Mouse (Mus musculus): ENCODE results near the gene Hephl1. TPM values are rescaled to one million over a fixed set of nuclear protein-coding genes. Genes with fewer than 3 reads are reported as not detected.

Gene Hephl1
- total and polyA plus RNA-seq, 2 experiments from 2014 or later: 0.05 to 0.16 TPM

- no peak for ATAC-seq (ENCODE audit: low FRiP score)
- H3K4me2 ChIP-seq (ENCODE audit: low read depth, low read length, poor library complexity, severe bottlenecking): no peak overlapping the region
- H3K9me3 ChIP-seq (ENCODE audit: low read length): no peaks in the 10 kb centered on the region
- peak; percentile 21 for DNase-seq (ENCODE audit: low spot score)
- 48% methylated on average over 10 of the region's 10 CpGs for WGBS
- TF ChIP-seq CTCF (IDR thresholded peaks at IDR 0.05): no peak
- no peak overlapping the region for H3K4me3 ChIP-seq (ENCODE audit: low read depth, low read length)
- H3K36me3 ChIP-seq (ENCODE audit: insufficient read depth, low read length): peaks cover 29% of the 10 kb centered on the region
- H3K27me3 ChIP-seq (ENCODE audit: insufficient read depth, low read length): no peaks in the 10 kb centered on the region
- H3K27ac ChIP-seq (ENCODE audit: low read depth, low read length): no peak overlapping the region
- no peak overlapping the region for H3K9ac ChIP-seq (replicated peaks; ENCODE audit: low read length, poor library complexity, severe bottlenecking)
- no peaks in the 10 kb centered on the region for H3K4me1 ChIP-seq (ENCODE audit: insufficient read depth, low read length)
Measured at GRCm38 (mm10) chr9:15003676-15004297, 108.1 kb downstream of the Hephl1 start.

- Histone ChIP-seq H3K9ac (replicated peaks; ENCODE audit: low read length, poor library complexity, severe bottlenecking) (no peak overlapping the region), H3K4me2 (ENCODE audit: low read depth, low read length, poor library complexity, severe bottlenecking) (no peak overlapping the region), H3K4me1 (ENCODE audit: insufficient read depth, low read length) (no peaks in the 10 kb centered on the region), H3K9me3 (ENCODE audit: low read length) (no peaks in the 10 kb centered on the region), H3K27ac (ENCODE audit: low read depth, low read length) (no peak overlapping the region), H3K27me3 (ENCODE audit: insufficient read depth, low read length) (no peaks in the 10 kb centered on the region), H3K4me3 (ENCODE audit: low read depth, low read length) (no peak overlapping the region), H3K36me3 (ENCODE audit: insufficient read depth, low read length) (peaks cover 27% of the 10 kb centered on the region)
- ATAC-seq (ENCODE audit: low FRiP score): no peak
- WGBS: 41% methylated on average over 6 of the region's 6 CpGs
- no peak for TF ChIP-seq CTCF (IDR thresholded peaks at IDR 0.05)
- DNase-seq (ENCODE audit: low spot score): no peak
Measured at GRCm38 (mm10) chr9:15002995-15003613, 108.8 kb downstream of the Hephl1 start.

Other genes starting within 250 kb of the Hephl1 start
- not detected in 2 replicates for gene Izumo1r, start 208.2 kb downstream of the Hephl1 start, total RNA-seq (2014; rRNA removed)
- not detected in 2 replicates for gene Izumo1r, start 208.2 kb downstream of the Hephl1 start, polyA plus RNA-seq (2015; fragmentation: Nextera tagmentation; extraction: Ambion mirVana)
- gene Panx1, start 66.6 kb downstream of the Hephl1 start, total RNA-seq (2014; rRNA removed): 136 and 143 TPM in 2 replicates
- 154 and 157 TPM in 2 replicates for gene Panx1, start 66.6 kb downstream of the Hephl1 start, polyA plus RNA-seq (2015; fragmentation: Nextera tagmentation; extraction: Ambion mirVana)
- gene Vstm5, start 126.9 kb upstream of the Hephl1 start, total RNA-seq (2014; rRNA removed): 37.4 and 43.4 TPM in 2 replicates
- gene Vstm5, start 126.9 kb upstream of the Hephl1 start, polyA plus RNA-seq (2015; fragmentation: Nextera tagmentation; extraction: Ambion mirVana): 30.6 and 37.2 TPM in 2 replicates
- 28.6 and 28.8 TPM in 2 replicates for gene Med17, start 167.8 kb upstream of the Hephl1 start, total RNA-seq (2014; rRNA removed)
- 19.4 and 24.6 TPM in 2 replicates for gene Med17, start 167.8 kb upstream of the Hephl1 start, polyA plus RNA-seq (2015; fragmentation: Nextera tagmentation; extraction: Ambion mirVana)
- gene Taf1d, start 194.1 kb upstream of the Hephl1 start, total RNA-seq (2014; rRNA removed): 46.0 and 50.1 TPM in 2 replicates
- 45.5 and 49.1 TPM in 2 replicates for gene Taf1d, start 194.1 kb upstream of the Hephl1 start, polyA plus RNA-seq (2015; fragmentation: Nextera tagmentation; extraction: Ambion mirVana)
- 16.4 and 16.7 TPM in 2 replicates for gene 4931406C07Rik, start 194.3 kb upstream of the Hephl1 start, total RNA-seq (2014; rRNA removed)
- gene 4931406C07Rik, start 194.3 kb upstream of the Hephl1 start, polyA plus RNA-seq (2015; fragmentation: Nextera tagmentation; extraction: Ambion mirVana): 11.6 and 14.8 TPM in 2 replicates
- 17.8 and 30.6 TPM in 2 replicates for gene Cep295, start 245.7 kb upstream of the Hephl1 start, total RNA-seq (2014; rRNA removed)
- gene Cep295, start 245.7 kb upstream of the Hephl1 start, polyA plus RNA-seq (2015; fragmentation: Nextera tagmentation; extraction: Ambion mirVana): 8.9 and 11.2 TPM in 2 replicates

Measured in midbrain, postnatal 0 days (tissue).